Mouse (Mus musculus) kidney, adult 11 months (tissue): ENCODE data around the gene Hacd4.

ENCODE experiments used
- DNase-seq: peaks from one replicate; pipeline ENCODE4 v3.0.0; 2022

Gene Hacd4

GRCm38 (mm10) chr4:88438326-88438989 lies at the start of gene Hacd4:
Hacd4 (minus strand) TSS chr4:88438928.
- DNase-seq: peak; percentile 73

GRCm38 (mm10) chr4:88488107-88488506 lies 49.4 kb upstream of the Hacd4 start:
- no peak for DNase-seq

DNA sequence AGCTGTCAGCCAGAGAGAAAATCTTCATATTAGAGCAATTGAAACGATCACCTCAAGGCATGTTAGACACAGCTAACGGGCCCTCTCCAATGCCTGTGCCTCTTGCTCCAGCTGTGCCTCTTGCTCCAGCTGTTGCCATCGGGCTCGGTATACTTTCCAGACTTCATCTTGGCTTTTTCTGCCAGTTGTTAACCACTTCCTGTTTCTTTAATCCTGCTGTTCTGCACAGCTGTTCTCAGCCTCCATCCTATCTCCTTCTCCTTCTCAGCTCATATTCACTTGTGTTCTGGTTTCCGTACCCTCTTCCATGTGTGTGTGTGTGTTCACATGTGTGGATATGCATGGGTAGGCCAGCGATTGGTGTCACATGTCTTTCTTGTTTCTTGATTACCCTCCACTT lies 41.4 kb upstream of the Hacd4 start:
- DNase-seq: no peak

- DNase-seq: no peak
Observed at GRCm38 (mm10) chr4:88478809-88479186, 40.1 kb upstream of the Hacd4 start.

DNA sequence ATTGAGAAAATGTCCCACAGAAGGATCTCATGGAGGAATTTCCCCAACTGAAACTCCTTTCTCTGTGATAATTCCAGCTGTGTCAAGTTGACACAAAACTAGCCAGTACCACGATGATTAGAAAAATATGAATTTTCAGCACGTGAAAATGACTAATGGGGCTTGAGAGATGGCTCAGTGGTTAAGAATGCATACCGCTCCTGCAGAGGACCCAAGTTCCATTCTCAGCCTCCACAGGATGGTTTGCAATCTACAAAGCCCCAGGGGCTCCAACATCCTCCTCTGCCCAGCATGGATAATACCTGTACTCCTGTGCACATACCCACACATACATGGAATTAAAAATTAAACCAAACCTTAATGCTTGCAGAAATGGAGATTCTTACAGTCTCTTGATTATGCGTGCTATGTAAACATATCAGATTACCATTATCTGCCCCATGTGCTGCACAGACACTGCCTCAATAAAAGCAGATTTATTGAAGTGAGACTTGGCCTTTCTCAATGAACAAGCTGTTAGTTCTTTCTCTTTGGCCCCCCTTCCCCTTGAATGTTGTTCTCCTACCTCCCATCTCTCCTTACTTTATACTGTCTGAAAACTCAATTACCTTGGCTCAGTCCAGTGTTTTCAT lies 39.6 kb upstream of the Hacd4 start:
- no peak for DNase-seq

GRCm38 (mm10) chr4:88476511-88477210 lies 37.9 kb upstream of the Hacd4 start:
- no peak for DNase-seq

- no peak for DNase-seq
Observed at GRCm38 (mm10) chr4:88476084-88476483, 37.4 kb upstream of the Hacd4 start.

DNA sequence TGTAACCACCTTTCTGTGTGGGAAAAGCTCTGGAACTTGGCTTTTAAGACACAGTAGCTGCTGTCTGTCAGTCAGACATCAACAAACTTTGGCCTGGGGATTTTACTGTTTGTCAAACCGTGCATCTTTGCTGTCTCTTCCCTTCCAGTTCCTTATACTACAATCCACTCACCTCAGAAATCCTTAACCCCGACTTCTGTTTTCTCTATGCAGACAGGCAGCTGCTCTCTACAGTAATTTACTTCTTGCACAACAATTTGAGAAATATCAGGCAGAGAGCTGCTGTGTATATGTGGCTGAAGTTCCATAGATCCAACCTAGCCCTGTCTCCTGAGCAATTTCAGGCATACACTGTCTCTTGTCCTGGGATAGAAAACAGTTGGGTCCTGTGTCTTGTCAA lies 32.8 kb upstream of the Hacd4 start:
- DNase-seq: no peak

- no peak for DNase-seq
Observed at GRCm38 (mm10) chr4:88464574-88464973, 25.8 kb upstream of the Hacd4 start.

- no peak for DNase-seq
Observed at GRCm38 (mm10) chr4:88462981-88463646, 24.4 kb upstream of the Hacd4 start.

- DNase-seq: no peak
Observed at GRCm38 (mm10) chr4:88462501-88462900, 23.8 kb upstream of the Hacd4 start.

- DNase-seq: no peak
Observed at GRCm38 (mm10) chr4:88461315-88461714, 22.6 kb upstream of the Hacd4 start.

DNA sequence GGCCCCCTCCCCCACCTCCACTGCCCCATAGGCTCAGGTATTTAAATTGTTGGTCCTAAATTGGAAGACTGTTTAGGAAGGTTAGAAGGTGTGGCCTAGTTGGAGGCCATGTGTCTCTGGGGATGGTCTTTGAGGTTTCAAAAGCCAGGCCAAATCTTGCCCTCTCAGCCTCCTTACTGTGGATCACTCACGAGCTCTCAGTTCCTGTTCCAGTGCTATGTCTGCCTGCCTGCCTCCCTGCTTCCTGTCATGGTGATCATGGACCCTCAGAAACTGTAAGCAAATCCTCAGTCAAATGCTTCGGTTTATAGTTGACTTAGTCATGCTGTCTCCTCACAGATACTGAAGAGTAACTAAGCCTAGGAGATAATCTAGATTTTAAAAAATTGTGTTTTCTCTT lies 19.9 kb upstream of the Hacd4 start:
- DNase-seq: no peak

- no peak for DNase-seq
Observed at GRCm38 (mm10) chr4:88458093-88458492, 19.4 kb upstream of the Hacd4 start.

DNA sequence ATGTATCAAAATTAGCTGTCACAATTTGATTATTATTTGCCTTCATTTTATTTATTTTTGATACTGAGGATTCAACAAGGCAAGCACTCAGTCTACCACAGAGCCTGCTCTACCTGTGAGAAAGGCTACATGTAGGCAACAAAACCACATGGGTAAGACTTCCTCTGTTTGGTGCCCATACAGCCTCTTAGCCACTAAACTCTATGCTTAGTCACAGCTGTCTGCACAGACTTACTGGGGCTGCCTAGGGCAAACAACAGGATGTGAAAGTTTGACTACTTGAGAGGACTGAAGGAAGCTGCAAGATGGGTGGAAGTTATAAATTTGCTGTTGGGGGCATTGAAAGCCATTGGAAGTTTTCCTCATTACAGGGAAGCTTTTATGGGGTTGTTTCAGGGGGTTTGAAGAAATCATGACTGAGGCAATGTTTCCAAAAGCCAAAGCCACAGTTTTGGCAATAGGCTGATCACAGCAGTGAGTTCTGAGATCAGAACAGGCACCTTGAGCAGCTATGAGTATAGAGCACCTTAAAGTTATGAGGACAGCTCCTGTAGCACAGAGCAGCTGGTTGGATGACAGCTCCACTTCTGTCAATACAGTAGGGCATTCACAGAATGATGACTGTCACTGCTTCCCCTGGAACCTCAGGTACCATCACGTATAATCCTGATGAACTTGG lies 11.5 kb upstream of the Hacd4 start:
- DNase-seq: no peak

DNA sequence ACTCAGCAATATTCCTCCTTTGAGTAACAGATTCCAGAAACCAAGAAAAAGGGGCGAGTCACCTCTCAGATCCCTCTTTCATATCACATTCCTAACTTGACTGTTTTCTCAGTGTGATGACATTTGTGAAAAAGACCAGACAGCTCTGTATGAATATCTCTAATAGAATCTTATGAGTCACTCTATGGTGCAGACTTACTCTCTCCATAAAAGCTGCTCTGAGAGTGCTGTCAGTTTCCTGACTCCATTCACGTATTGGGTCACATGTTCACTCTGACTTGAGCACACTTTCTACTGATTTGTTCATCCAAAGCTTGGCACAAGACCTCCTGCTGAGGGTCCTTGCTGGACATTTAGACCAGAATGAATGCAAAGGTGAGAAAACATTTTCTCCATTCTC lies 10.2 kb upstream of the Hacd4 start:
- DNase-seq: no peak

DNA sequence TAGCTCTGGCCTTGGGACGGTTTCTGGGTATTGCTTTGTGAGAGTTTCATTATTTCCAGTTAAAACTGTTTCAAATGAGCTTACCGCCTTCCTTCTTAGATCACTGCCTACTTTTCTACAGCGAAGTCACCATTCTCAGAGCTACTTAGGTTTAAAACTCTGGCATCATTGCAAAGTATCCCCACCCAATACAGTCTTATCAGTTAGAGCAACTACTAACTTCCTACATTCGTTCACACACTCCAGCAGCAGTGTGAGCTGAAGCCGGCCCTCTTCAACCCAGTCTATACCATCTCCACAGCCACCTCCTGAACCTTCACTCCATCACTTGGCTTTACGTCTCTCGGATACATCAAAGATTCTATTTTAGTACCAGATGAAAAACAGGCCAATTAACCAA lies 2.1 kb upstream of the Hacd4 start:
- DNase-seq: no peak

GRCm38 (mm10) chr4:88439669-88440123 lies 968 bp upstream of the Hacd4 start:
- peak; percentile 11 for DNase-seq

DNA sequence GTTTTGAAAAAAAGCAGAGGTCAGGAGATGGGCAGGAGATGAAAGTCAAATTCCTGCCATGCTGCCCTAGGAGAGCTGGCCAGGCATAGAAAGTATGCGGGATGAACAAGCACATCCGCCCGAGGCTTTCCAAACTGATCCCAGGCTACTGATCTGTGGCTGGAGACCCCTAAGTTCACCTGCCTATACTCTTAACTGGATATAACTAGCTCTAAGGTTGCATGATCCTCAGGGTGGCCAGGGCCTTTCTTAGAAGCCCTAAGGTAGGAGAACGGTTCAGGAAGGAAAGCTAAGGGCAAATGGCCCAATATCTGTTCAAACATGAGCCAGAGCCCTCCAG lies 232 bp upstream of the Hacd4 start:
- DNase-seq: no peak

DNA sequence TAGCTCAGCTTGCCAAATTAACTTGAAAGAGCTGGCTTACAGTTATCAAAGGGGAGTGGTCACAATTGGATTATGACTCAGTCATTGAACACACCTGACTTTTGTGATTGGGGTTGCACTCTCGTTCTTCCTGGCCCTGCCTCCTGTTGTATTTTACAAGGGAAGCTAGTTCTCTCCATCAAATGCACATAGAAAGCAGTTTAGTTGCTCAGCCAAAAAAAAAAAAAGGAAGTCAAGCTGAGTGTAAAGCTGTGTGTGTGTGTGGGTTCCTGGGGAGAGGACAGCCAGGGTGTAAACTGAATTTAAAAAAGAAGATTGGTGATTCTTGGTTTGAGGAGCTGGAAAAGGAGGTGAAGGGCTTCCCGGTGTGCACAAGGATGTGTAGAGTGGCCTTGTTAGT lies 811 bp downstream of the Hacd4 start:
- no peak for DNase-seq

GRCm38 (mm10) chr4:88437166-88437565 lies 1.6 kb downstream of the Hacd4 start:
- DNase-seq: no peak

DNA sequence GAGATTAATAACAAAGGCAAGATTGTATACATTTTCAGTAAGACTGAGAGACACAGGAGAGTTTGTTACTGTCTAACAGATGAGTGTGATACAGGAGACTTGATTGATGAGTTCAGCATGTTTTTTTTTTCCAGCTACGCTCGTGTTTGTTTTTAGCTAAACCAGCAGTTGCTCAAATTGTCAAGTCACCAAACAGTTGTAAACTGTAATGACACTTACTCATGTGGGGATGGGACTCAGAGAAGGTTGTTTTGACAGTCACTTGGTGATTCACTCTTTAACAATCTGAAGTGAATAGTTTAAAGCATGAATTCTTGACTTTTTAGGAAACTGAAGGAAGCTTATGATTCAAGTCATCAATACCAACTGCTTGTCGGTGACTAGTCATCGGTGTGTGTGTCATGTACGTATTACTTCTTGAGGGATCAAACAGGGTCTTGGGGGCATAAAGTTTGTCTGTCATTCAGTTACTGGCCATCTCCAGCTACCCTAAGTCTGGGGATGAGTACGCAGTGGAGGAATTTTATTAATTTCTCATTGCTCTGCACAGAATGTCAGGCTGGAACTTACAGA lies 2.0 kb downstream of the Hacd4 start:
- no peak for DNase-seq
